Mouse (Mus musculus): ENCODE measurements around the gene Phykpl.
"Not testable (repeated sequence)": the region's sequence is repeated elsewhere in the genome, so short reads cannot be mapped to it uniquely, and the experiment has no call there.

DNA sequence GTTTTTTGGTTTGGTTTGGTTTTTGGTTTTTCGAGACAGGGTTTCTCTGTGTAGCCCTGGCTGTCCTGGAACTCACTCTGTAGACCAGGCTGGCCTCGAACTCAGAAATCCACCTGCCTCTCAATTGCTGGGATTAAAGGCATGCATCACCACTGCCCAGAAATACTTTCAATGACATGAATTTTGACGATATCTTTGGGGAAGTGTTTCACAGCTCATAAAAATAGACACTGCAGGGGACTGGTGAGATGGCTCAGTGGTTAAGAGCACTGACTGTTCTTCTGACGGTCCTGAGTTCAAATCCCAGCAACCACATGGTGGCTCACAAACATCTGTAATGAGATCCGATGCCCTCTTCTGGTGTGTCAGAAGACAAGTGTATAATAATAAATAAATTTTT lies 25.4 kb downstream of the Phykpl start:
- TF ChIP-seq CTCF (IDR thresholded peaks at IDR 0.05; ENCODE audit: low read depth, low read length); POLR2A (IDR thresholded peaks at IDR 0.05; ENCODE audit: extremely low read depth, insufficient read depth, low read length): not testable (repeated sequence)
